Mouse (Mus musculus): ENCODE data around the gene Elmo1.

Gene Elmo1

GRCm38 (mm10) chr13:20150130-20150835, 59.9 kb downstream of the Elmo1 start:
- in situ Hi-C loops (cut with MboI; ENCODE audit: low sequenced_read_pairs) = no loop called here

DNA sequence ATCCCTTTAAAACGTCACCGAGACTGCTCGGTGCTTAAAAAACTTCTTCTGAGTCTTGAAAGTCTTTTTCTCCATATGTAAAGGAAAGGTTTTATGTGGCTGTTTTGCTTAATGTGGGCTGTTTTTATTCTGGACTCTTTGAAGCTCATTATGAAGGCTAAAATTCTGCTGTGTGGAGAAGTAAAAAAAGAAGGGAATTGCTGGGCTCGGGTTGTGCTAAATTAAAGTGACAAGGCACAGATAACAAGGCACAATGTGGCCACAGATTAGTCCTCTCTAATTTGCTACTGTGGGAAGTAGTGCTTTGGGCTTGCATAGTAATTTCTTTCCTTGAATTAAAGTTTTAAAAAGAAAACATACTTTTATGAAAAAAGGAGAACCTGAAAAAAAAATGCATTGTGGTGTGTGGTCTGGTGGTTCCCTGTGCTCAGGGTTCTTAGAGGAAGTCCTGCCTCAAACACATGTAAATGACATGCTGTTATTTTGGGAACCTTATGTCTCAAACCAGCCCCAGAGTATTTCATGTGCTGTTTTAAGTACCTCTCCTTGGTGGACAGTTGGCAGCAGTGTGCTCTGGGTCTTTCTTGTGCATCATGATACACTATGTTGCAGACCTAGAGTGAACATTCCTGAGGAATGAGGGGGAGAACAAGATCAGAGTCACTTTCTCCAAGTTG, 61.0 kb downstream of the Elmo1 start:
- in situ Hi-C loops (cut with MboI; ENCODE audit: low sequenced_read_pairs) = no loop called here

GRCm38 (mm10) chr13:20157059-20157458, 66.7 kb downstream of the Elmo1 start:
- in situ Hi-C loops (cut with MboI; ENCODE audit: low sequenced_read_pairs) = no loop called here

- in situ Hi-C loops (cut with MboI; ENCODE audit: low sequenced_read_pairs) = no loop called here
Observed at GRCm38 (mm10) chr13:20157529-20157928, 67.1 kb downstream of the Elmo1 start.

DNA sequence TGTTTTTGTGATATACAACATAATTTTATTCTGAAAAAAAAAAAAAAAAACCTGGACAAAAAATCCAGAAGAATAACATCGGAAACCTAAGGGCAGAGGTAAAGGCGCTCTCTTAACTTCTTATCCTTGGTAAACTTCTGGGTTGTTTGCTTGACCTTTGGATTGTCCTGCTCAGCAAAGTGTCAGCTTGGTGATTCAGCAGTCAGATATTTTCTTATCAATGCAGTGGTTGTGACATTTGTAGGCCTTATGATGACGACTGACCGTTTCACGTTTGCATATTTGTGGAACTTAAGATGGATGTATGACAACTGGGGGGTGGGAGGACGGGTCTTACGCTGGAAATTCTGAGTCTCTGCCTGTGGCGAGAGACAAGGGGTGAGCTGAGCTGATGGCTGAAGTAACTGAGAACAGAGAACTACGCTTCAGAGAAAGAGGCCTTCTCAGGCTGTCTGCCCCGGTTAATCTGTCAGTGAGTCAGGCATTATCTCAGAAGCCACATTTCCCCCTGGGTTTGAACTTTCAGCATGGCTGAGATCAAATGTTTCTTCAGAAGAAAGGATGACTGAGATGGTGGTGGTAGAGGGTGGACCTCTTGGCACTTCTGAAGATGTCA, 73.1 kb downstream of the Elmo1 start:
- in situ Hi-C loops (cut with MboI; ENCODE audit: low sequenced_read_pairs) = no loop called here

GRCm38 (mm10) chr13:20164837-20165236, 74.4 kb downstream of the Elmo1 start:
- in situ Hi-C loops (cut with MboI; ENCODE audit: low sequenced_read_pairs) = no loop called here

DNA sequence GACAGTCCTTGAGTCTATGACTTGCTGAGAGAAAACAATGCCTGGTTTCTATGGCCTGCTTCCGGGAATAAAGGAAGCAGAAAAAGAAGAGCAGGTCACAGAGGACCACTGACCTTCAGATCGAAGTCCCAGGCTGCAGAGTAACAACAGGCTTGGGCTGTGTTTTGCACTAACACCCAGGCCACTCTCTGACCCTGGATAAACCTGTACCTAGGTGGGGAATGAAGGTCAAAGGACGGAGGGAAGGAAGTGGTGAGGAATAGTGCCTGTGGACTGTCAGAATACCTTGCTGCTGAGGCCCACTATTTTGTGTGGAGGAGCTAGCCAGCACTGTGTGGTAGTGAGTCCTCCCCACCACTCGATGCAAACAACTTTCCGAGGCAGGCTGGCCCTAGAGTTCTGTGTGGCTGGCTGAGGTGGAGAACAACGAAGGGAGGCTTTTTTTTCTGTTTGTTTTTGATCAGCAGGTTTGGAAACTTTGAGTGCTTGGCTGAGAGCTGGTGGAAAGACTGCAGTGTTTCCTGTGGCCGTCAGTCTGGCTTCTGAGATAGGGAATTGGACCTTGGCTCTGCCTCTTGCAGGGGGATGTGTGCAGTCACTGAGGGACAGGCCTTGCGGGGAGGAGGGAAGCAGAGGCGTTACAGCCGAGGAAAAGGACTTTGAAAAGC, 83.7 kb downstream of the Elmo1 start:
- in situ Hi-C loops (cut with MboI; ENCODE audit: low sequenced_read_pairs) = no loop called here

GRCm38 (mm10) chr13:20174655-20175280, 84.4 kb downstream of the Elmo1 start:
- in situ Hi-C loops (cut with MboI; ENCODE audit: low sequenced_read_pairs) = no loop called here

DNA sequence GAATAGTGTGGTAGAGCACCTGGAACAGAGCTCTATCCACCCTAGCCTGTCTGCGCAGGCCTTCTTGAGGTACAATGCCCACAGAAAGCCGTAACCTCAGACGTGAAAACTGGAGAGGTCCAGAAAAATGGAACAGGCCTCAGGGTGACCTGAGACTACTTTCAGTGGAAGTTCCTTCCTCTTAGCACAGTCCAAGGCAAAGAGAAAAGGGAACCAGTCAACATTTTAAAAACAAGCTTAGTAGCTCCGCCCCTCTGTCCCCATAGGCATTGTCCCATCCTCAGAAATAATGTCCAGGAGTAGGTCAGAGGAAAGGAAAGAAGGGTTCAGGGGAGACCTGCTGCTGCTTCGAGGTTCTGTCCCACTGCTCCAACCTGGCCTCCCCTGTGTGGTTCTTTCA, 90.3 kb downstream of the Elmo1 start:
- in situ Hi-C loops (cut with MboI; ENCODE audit: low sequenced_read_pairs) = loop anchor here (10.0 kb wide), 1 partner anchor 86 kb away; the partner anchor contains the start of gene Elmo1

DNA sequence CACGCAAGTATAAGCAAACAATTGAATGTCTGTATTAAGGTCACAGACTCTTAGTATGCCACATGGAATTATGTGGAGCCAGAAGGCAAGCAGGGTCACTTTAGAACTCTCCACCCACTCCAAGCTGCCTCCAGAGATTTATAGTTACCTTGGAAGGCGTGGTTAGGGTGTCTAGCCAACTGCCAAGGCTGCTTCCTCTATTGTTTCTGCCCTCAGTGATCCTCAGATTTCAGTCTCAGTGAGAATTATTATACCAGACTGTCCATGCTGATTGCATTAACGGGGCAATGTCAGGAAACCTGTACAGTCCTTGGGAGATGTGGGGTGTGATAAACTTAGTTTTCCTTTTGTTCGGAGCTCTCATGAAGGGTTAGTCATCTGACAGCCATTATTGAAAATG, 90.9 kb downstream of the Elmo1 start:
- in situ Hi-C loops (cut with MboI; ENCODE audit: low sequenced_read_pairs) = loop anchor here (10.0 kb wide), 1 partner anchor 87 kb away; the partner anchor contains the start of gene Elmo1

DNA sequence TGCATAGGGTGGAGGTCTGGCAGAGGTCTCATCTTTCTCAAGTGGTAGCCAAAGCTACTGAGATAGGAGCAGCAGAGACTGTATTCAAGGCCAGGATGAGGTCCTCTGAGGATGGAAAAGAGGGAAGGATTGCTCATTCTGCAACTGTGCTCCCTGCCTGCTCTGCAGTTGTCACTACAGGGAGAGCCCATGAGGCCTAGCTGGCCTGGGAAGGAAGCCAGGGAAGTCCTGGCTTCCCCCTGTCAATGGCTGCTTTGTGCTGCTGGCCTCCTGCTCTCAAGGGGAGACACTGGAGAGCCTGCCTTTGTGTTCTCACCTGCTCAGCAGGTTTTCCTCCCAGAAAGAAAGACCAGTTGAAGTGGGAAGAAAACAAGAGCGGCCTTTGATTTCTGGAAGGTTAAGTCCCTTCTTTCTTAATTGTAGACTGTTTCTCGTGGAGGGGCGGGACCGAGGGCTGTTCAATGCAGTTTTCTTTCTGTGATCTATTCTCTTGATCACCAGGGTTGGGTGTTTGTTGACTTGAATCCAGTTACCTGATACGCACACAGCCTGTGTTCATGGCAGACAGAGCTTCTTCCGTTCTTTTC, 91.9 kb downstream of the Elmo1 start:
- in situ Hi-C loops (cut with MboI; ENCODE audit: low sequenced_read_pairs) = loop anchor here (10.0 kb wide), 1 partner anchor 88 kb away; the partner anchor contains the start of gene Elmo1

DNA sequence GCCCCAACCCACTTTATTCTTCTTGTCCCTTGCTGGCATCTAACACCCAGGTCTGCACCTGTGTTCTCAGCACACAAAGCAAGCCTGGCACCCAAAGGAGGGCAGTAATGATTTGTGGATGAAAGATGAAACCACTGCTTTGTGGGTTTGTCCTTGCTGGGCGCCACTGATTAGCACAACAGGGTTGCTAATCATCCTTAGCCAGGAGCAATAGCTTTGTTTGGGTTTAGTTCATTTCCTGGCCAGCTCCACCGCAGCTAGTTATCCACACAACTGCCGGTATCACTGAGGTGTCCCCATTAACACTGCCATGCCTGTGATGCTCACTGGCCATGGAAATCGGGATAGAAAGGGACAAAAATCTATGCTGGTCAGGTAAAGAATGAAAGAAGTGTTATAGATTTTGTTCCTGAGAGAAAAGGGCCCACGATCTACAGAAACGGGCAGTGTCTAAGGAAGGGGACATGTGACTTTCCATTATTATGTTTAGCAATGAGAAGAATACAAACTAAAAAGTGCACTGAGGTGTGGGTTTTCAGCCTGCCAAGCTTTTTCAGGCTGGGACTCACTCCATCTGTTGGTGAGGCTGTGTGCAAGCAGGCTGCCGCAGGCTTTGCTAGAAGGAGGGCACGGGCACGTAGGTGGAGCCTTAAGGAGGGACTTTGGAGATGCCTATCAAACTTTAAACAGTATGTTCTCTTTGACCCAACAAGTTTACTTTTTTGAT, 93.3 kb downstream of the Elmo1 start:
- in situ Hi-C loops (cut with MboI; ENCODE audit: low sequenced_read_pairs) = loop anchor here (10.0 kb wide), 1 partner anchor 89 kb away; the partner anchor contains the start of gene Elmo1

GRCm38 (mm10) chr13:20184239-20185033, 94.0 kb downstream of the Elmo1 start:
- in situ Hi-C loops (cut with MboI; ENCODE audit: low sequenced_read_pairs) = loop anchor here (10.0 kb wide), 1 partner anchor 90 kb away; the partner anchor contains the start of gene Elmo1

GRCm38 (mm10) chr13:20185034-20185846, 94.8 kb downstream of the Elmo1 start:
- in situ Hi-C loops (cut with MboI; ENCODE audit: low sequenced_read_pairs) = loop anchor here (10.0 kb wide), 1 partner anchor 90 kb away; the partner anchor contains the start of gene Elmo1

DNA sequence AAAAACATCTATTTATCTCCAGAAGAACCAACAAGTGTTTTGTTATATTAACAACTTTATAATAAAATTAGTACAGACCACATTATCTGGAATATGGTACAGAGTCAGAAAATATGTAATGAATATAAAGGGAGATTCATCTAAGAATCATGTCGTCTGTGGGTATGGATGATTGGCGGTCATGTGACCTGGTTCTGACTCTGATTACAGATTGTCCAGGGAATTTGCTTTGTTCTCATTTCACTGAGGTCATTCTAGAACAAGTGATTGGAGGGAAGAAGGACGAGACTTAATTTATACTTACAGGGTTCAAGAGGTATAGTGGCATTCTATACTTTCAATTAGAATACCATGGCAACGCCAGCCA, 95.4 kb downstream of the Elmo1 start:
- in situ Hi-C loops (cut with MboI; ENCODE audit: low sequenced_read_pairs) = loop anchor here (10.0 kb wide), 1 partner anchor 91 kb away; the partner anchor contains the start of gene Elmo1

DNA sequence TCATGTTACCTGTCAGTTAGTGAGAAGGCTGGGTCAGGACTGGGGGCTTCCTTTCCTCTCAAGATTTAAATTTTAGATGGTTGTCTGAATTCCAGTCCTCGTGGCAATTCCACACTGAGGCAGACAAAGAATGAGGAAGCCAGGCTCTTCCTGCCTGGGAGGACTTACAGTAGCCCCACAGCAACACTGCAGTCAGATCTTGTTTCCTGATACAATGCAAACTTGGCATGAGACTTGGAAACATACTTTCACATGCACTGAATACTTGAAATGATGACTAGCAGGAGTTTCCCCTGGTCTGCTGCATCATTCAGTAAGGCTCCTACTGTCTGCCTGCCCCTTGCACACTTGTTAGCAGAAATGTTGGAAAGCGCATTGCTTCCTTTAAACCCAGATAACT, 97.3 kb downstream of the Elmo1 start:
- in situ Hi-C loops (cut with MboI; ENCODE audit: low sequenced_read_pairs) = loop anchor here (10.0 kb wide), 1 partner anchor 93 kb away; the partner anchor contains the start of gene Elmo1

GRCm38 (mm10) chr13:20192009-20192584, 101.7 kb downstream of the Elmo1 start:
- in situ Hi-C loops (cut with MboI; ENCODE audit: low sequenced_read_pairs) = no loop called here

All from CH12F3 (cell line).